Mouse (Mus musculus): ENCODE measurements at regions not wholly inside any gene's neighbourhood (a gene's known extent, or its start where the extent isn't known, plus 50 kb on each side); places are given as distances from the start of the nearest gene placed in this dataset.

DNA sequence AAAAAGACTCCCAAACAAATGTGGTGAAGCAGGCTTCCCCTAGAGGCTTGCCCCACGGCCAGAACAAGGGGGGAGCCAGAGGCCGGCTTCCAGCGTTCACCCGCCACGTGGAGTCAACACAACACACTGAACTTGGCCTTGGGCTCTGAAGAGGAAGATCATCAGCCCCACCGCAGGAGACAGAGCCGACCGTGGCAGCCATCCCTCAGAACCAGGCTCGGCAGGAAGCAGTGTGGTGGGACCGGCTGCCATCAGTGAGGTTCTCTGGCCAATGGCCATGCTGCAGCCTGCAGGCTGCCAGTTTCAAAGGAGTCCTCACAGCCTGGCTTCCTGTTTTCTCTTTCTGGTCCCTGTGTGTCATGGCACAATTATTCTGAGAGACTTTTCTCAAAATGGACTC is 295.3 kb downstream of the Tns1 start:
- Histone ChIP-seq H3K4me2 (no peak overlapping the region), H3K9ac (no peak overlapping the region)

DNA sequence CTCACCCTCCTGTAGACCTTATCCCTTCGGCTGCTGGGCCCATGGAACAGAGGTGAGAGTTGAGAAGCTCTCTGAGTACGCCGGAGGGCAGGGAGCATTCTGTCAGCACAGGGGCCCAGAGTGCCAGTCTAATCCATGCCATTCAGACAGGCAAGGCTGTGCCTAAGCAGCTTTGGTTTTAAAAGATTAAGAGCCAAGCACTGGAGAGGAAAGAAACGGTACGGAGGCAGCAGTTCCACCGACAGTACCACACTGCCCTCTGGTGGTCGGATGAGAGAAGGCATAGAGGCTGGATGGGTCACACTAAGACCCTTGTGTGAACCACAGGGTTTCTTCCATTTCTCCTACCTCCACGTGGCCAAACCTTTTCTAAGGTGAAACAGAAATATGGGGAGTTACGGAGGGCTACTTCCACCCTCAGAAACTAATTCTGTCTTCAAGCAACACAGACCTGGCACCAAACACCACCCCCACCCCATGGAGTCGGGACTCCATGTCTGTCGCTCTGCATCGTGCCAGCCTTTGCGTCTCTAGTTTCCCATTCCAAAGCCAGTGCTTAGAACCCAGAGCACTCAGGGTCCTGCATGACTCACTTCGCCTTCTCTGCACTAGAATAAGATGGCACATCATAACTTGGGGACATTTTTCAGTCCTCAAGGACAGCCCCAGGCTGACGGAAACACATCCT is 297.9 kb downstream of the Tns1 start:
- H3K27ac ChIP-seq: 0 out of 2 replicates have a peak overlapping the region, but pooled peaks have one; percentile 25

More for the DNA sequence above, 295.3 kb downstream of the Tns1 start:
- no peak for ATAC-seq (ENCODE audit: low FRiP score)
- H3K9me3 ChIP-seq: no peaks in the 10 kb centered on the region
- H3K4me3 ChIP-seq: no peak overlapping the region
- peaks cover 22% of the 10 kb centered on the region for H3K4me1 ChIP-seq (replicated peaks)
- H3K27ac ChIP-seq: no peak overlapping the region
- no peaks in the 10 kb centered on the region for H3K36me3 ChIP-seq
- WGBS: 64% methylated on average over 10 of the region's 10 CpGs
- H3K27me3 ChIP-seq: 0 out of 2 replicates have a peak, but pooled peaks cover 3% of the 10 kb centered on the region

DNA sequence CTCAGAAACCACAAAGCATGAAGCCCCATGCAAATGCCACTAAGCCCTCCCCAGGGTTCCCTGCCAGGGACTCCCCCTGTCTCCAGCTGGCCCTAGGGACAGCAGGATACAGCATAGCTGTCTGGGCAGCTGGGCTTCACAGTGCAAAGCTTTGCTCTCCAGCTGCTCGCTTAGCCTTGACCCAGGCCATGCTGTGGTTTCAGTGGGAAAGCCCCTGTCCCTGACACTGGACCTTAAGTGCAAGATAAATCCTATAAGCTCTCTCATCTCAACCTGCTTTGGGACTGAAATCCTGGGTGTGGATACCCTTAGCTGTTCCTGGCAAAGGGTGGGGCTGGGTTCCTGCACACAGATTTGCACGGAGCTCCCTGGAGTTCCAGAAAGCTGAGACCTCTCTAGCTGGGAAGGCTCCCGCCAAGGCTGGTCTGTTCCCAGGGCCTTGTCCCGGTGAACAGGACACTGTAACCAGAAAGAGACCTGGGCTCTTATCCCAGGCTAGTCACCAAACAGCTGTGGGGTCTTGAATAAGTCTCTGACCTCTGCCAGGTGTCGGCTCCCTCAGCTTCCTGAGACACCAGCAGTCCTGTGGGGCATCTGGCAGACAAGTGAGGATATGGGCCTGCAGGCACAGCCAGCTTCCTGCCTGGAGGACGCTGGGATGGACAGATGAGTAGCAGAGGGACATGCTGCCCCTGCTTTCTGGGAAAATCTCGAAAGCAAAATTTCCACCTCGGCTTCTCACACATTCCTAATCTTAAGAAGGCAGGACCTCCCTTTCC is 299.7 kb downstream of the Tns1 start:
- H3K9ac ChIP-seq: peak overlapping the region; percentile 35; the same call in 1 of the 2 replicates
- no peak for ATAC-seq (ENCODE audit: low FRiP score)
- no peak overlapping the region for H3K27ac ChIP-seq
- no peak overlapping the region for H3K4me2 ChIP-seq
- no peaks in the 10 kb centered on the region for H3K36me3 ChIP-seq
- H3K4me3 ChIP-seq: no peak overlapping the region
- H3K27me3 ChIP-seq: 0 out of 2 replicates have a peak, but pooled peaks cover 3% of the 10 kb centered on the region
- no peaks in the 10 kb centered on the region for H3K9me3 ChIP-seq
- peaks cover 18% of the 10 kb centered on the region for H3K4me1 ChIP-seq (replicated peaks)
- 63% methylated on average over 8 of the region's 8 CpGs for WGBS

More for the DNA sequence above, 297.9 kb downstream of the Tns1 start:
- ATAC-seq (ENCODE audit: low FRiP score): peak; percentile 84
- 0 out of 2 replicates have a peak, but pooled peaks cover 3% of the 10 kb centered on the region for H3K27me3 ChIP-seq
- H3K4me1 ChIP-seq (replicated peaks): peaks cover 22% of the 10 kb centered on the region
- WGBS: 38% methylated on average over 15 of the region's 15 CpGs
- peak overlapping the region; percentile 31; the same call in 1 of the 2 replicates for H3K4me2 ChIP-seq
- H3K9ac ChIP-seq: peak overlapping the region; percentile 39; the same call in 1 of the 2 replicates
- H3K36me3 ChIP-seq: no peaks in the 10 kb centered on the region
- no peaks in the 10 kb centered on the region for H3K9me3 ChIP-seq
- no peak overlapping the region for H3K4me3 ChIP-seq

DNA sequence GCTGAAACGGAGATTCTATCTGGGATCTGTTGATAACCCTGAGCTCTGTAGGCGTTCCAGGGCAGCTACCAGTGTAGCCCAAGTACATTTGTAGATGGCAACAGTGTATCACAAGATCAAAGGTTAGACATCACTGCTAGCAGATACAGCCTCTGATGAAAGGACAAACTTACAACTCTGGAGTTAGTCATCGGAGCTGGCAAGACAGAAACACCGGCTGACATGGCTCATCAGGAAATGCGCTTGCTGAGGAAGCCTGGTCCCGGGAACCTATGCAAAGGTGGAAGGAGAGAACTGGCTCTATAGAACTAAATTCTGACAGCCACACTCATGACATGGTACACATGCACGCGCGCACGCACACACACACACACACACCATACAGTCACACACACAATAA is 300.5 kb downstream of the Tns1 start:
- peaks cover 14% of the 10 kb centered on the region for H3K4me1 ChIP-seq (replicated peaks)
- H3K4me3 ChIP-seq: no peak overlapping the region
- ATAC-seq (ENCODE audit: low FRiP score): no peak
- WGBS: 90% methylated on average over 10 of the region's 10 CpGs
- 0 out of 2 replicates have a peak, but pooled peaks cover 3% of the 10 kb centered on the region for H3K27me3 ChIP-seq
- H3K9ac ChIP-seq: no peak overlapping the region
- H3K9me3 ChIP-seq: no peaks in the 10 kb centered on the region
- no peak overlapping the region for H3K4me2 ChIP-seq
- no peak overlapping the region for H3K27ac ChIP-seq
- no peaks in the 10 kb centered on the region for H3K36me3 ChIP-seq

DNA sequence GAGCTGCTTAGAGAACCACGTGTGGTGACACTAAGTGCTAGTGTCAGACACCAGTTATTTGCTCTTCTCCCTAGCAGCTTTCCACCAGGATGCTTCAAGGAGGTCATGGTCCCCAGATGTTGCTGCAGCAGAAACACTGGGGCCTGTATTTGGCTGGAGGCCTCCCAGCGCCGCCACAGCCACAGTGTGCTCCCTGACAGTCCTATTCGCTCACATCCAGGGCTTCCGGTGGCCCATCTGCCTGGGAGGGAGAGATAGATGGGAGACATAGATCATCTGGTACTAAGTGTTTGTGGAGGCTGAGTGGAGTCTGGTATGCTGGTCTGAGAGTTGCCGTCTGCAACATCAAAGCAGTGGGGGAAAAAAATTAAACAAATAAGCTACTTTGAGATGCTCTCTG is 301.6 kb downstream of the Tns1 start:
- no peak overlapping the region for H3K27ac ChIP-seq
- WGBS: 69% methylated on average over 6 of the region's 6 CpGs
- H3K36me3 ChIP-seq: no peaks in the 10 kb centered on the region
- H3K9ac ChIP-seq: no peak overlapping the region
- no peaks in the 10 kb centered on the region for H3K9me3 ChIP-seq
- 0 out of 2 replicates have a peak, but pooled peaks cover 3% of the 10 kb centered on the region for H3K27me3 ChIP-seq
- peaks cover 14% of the 10 kb centered on the region for H3K4me1 ChIP-seq (replicated peaks)
- no peak overlapping the region for H3K4me2 ChIP-seq
- H3K4me3 ChIP-seq: no peak overlapping the region
- no peak for ATAC-seq (ENCODE audit: low FRiP score)

DNA sequence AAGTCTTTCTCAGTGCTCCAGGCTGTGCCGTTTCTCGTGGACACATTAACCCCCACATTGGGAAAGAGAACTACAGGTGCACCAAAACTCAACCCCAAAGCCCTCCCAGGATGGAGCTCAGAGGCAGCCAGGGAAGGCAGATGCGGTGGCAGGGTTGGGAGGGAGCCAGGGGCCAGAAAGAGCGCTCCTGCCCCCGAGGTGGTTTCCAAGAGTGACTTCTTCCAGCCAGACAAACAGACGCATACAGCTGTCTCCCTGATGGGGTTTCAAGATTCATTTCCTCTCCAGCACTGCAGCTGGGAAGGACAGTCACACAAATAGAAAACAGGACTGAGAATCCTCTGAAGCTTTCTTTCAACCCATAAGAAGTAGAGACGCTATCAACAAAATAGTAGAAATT is 303.5 kb downstream of the Tns1 start:
- Histone ChIP-seq H3K4me2 (no peak overlapping the region), H3K4me3 (no peak overlapping the region), H3K9me3 (no peaks in the 10 kb centered on the region), H3K4me1 (replicated peaks) (peaks cover 6% of the 10 kb centered on the region), H3K27me3 (0 out of 2 replicates have a peak, but pooled peaks cover 3% of the 10 kb centered on the region), H3K27ac (no peak overlapping the region), H3K9ac (no peak overlapping the region), H3K36me3 (no peaks in the 10 kb centered on the region)
- WGBS: 70% methylated on average over 7 of the region's 7 CpGs
- no peak for ATAC-seq (ENCODE audit: low FRiP score)

DNA sequence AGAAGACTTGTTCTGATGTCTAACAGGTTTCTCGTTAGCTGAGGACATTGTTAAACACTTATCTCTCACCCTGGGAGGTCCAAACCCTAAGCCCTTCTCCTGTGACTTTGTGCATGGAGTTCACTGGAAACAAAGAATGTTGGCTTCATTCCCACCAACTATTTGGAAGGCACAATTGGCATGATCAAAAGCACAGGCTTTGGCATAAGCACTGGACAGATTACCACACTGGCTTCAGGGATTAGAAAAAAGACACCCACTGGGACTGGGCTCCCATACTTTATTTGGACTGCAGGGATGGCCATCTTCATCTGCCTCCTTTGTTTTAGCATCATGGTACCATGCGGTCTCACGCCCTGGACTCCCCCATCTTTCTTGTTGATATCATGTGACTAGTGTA is 317.0 kb downstream of the Tns1 start:
- H3K4me2 ChIP-seq: no peak overlapping the region
- no peak overlapping the region for H3K4me3 ChIP-seq
- H3K27me3 ChIP-seq: no peaks in the 10 kb centered on the region
- H3K27ac ChIP-seq: no peak overlapping the region
- no peaks in the 10 kb centered on the region for H3K9me3 ChIP-seq
- H3K36me3 ChIP-seq: no peaks in the 10 kb centered on the region
- no peaks in the 10 kb centered on the region for H3K4me1 ChIP-seq (replicated peaks)
- WGBS: 83% methylated on average over 3 of the region's 3 CpGs
- ATAC-seq (ENCODE audit: low FRiP score): no peak
- no peak overlapping the region for H3K9ac ChIP-seq

DNA sequence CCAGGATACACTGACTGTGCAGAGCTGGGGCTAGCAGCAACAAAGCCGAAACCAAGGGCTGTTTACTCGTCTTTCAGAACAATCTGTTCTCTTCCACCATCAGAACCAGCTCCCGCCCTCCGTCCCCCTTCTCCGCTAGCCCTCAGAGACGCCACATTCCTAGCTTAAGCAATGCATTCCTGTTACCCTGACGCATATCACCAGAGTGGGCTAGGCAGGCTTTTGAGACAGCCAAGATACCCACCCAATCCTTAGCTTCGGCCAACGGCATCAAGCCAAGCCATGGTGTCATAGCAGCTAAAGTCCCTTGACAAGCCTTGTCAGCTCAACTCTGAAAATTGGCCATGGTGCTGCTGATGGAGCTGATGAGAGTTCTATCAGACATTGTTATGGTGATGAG is 319.1 kb downstream of the Tns1 start:
- Histone ChIP-seq H3K4me3 (no peak overlapping the region), H3K27me3 (no peaks in the 10 kb centered on the region), H3K4me1 (replicated peaks) (no peaks in the 10 kb centered on the region), H3K9ac (no peak overlapping the region), H3K27ac (no peak overlapping the region), H3K36me3 (no peaks in the 10 kb centered on the region), H3K4me2 (no peak overlapping the region), H3K9me3 (0 out of 2 replicates have a peak, but pooled peaks cover 4% of the 10 kb centered on the region)
- 88% methylated on average over 9 of the region's 9 CpGs for WGBS
- no peak for ATAC-seq (ENCODE audit: low FRiP score)

DNA sequence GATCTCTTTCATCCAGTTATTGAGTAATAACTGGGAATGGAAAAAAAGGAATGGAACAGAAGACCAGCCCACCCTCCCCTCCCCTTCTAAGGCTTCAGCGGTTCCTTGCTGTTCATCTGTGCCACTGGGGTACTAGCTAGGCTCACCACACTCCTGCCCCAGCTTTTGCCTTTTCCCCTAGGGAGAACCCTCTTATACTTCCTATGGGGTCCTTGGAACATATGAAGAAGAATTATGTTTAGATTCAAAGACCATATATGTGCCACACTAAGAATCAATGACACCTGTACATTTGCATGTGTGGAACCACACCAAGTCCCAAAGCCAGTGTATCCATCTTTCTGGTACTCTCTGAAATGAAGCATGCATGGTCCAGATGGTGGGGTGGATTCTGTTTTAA is 324.3 kb downstream of the Tns1 start:
- H3K36me3 ChIP-seq: no peaks in the 10 kb centered on the region
- 83% methylated on average over 1 of the region's 1 CpGs for WGBS
- H3K27me3 ChIP-seq: no peaks in the 10 kb centered on the region
- no peak overlapping the region for H3K4me3 ChIP-seq
- no peak for ATAC-seq (ENCODE audit: low FRiP score)
- H3K4me1 ChIP-seq (replicated peaks): no peaks in the 10 kb centered on the region
- no peak overlapping the region for H3K4me2 ChIP-seq
- H3K9me3 ChIP-seq: 0 out of 2 replicates have a peak, but pooled peaks cover 4% of the 10 kb centered on the region
- no peak overlapping the region for H3K9ac ChIP-seq
- no peak overlapping the region for H3K27ac ChIP-seq

DNA sequence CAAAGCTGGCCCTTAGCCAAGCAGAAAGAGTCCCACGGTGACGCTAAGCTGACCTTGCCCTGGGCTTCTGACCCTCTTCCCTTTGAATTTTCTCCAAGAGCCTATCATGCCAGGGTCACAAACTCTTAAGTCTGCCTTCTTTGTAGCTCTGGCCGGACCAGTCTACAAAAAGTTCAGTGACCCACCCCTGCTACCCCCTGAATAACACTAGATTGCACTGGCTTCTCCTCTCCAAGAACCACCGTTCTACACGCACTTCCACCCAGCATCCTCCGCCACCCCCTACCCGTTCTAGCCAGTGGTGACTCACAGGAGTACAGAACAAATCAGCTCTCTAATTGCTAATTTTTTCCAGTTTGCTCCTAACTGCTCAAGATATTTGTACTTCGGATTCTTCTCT is 325.0 kb downstream of the Tns1 start:
- Histone ChIP-seq H3K4me3 (no peak overlapping the region), H3K27me3 (no peaks in the 10 kb centered on the region)

DNA sequence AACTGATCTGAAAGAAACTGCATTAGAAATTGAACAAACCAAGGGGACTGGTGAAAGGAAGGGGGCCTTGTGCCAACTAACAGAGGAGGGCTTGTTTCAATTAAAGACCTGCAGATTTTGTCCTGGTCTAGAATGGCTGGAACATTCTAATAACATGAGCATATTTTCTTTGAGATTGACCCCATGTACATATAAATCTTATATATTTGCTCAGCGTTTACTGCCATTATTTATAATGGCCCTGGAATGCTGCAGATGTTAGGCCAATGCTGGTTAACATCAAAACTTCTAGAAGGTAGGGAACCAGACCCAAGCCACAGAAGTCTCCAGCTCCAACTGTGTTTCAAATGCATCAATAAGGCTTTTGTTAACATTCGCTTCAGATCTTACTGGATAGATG is 326.4 kb downstream of the Tns1 start:
- no peak overlapping the region for H3K4me3 ChIP-seq
- no peaks in the 10 kb centered on the region for H3K4me1 ChIP-seq (replicated peaks)
- WGBS: 91% methylated on average over 2 of the region's 2 CpGs
- H3K36me3 ChIP-seq: no peaks in the 10 kb centered on the region
- H3K9ac ChIP-seq: no peak overlapping the region
- H3K9me3 ChIP-seq: 0 out of 2 replicates have a peak, but pooled peaks cover 4% of the 10 kb centered on the region
- ATAC-seq (ENCODE audit: low FRiP score): no peak
- no peak overlapping the region for H3K27ac ChIP-seq
- no peak overlapping the region for H3K4me2 ChIP-seq
- H3K27me3 ChIP-seq: no peaks in the 10 kb centered on the region

More for the DNA sequence above, 325.0 kb downstream of the Tns1 start:
- no peaks in the 10 kb centered on the region for H3K36me3 ChIP-seq
- H3K4me1 ChIP-seq (replicated peaks): no peaks in the 10 kb centered on the region
- 0 out of 2 replicates have a peak, but pooled peaks cover 4% of the 10 kb centered on the region for H3K9me3 ChIP-seq
- ATAC-seq (ENCODE audit: low FRiP score): no peak
- no peak overlapping the region for H3K27ac ChIP-seq
- H3K9ac ChIP-seq: no peak overlapping the region
- no peak overlapping the region for H3K4me2 ChIP-seq
- 65% methylated on average over 8 of the region's 8 CpGs for WGBS

DNA sequence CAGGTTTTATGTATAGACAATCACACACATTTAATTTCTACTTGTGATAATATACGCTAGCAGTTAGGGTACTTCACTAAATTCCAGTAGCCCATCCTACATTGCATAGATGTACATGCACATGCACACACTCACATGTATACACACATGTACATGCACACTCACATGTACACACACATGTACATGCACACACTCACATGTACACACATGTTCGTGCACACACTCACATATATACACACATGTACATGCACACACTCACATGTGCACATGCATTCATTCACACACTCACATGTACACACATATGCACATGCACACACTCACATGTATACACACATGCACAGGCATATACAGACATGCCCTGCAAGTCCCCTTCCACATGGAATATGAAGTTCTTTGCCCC is 326.8 kb downstream of the Tns1 start:
- H3K27me3 ChIP-seq: no peaks in the 10 kb centered on the region
- no peak for ATAC-seq (ENCODE audit: low FRiP score)
- WGBS: 90% methylated on average over 2 of the region's 2 CpGs
- H3K9me3 ChIP-seq: 0 out of 2 replicates have a peak, but pooled peaks cover 4% of the 10 kb centered on the region
- no peaks in the 10 kb centered on the region for H3K4me1 ChIP-seq (replicated peaks)
- H3K9ac ChIP-seq: no peak overlapping the region
- H3K4me3 ChIP-seq: no peak overlapping the region
- no peaks in the 10 kb centered on the region for H3K36me3 ChIP-seq
- no peak overlapping the region for H3K27ac ChIP-seq
- no peak overlapping the region for H3K4me2 ChIP-seq

Data from hindbrain, embryonic 13.5 days (tissue).